Mouse (Mus musculus) c-Kit-positive CD71-positive TER-119-negative erythroid progenitor cells, embryonic 14.5 days (primary cell): ENCODE measurements around the gene Saysd1.
"Not testable (repeated sequence)": the region's sequence is repeated elsewhere in the genome, so short reads cannot be mapped to it uniquely, and the experiment has no call there.

ENCODE experiments used
- DNase-seq: peaks from one replicate; pipeline ENCODE4 v3.0.0-alpha.2; 2013; ENCODE audit warnings: low read depth

Gene Saysd1

DNA sequence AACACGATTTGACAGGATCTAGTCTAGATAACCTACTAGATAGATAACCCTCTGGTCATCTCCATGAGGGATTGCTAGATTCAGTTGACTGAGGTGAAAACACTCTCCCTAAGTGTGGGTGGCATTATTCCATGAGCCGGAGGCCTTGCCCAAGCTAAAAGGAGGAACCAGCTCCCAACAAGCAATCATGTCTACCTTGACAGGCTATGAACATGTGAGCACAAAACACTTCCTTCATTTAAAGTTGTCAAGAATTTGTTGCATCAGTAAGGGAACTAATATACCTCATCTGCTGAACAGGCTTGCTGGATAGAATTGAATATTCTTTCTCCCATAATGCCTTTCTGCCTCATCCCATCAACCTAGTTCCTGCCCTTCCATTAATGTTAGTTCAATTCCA lies 98.5 kb downstream of the Saysd1 start:
- DNase-seq = no peak

DNA sequence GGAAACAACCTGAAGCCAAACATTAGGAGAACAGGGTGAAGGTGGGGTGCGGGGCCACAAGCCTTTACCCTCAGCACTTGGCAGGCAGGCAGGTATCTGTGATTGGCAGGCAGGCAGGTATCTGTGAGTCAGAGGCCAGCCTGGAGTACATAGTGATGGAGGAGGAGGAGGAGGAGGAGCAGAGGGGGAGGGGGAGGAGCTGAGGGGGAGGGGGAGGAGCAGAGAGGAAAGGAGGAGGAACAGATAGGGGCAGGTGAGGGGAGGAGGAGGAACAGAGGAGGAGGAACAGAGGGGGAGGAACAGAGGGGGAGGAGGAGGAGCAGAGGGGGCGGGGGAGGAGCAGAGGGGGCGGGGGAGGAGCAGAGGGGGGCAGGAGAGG lies 105.6 kb downstream of the Saysd1 start:
- no peak for DNase-seq

DNA sequence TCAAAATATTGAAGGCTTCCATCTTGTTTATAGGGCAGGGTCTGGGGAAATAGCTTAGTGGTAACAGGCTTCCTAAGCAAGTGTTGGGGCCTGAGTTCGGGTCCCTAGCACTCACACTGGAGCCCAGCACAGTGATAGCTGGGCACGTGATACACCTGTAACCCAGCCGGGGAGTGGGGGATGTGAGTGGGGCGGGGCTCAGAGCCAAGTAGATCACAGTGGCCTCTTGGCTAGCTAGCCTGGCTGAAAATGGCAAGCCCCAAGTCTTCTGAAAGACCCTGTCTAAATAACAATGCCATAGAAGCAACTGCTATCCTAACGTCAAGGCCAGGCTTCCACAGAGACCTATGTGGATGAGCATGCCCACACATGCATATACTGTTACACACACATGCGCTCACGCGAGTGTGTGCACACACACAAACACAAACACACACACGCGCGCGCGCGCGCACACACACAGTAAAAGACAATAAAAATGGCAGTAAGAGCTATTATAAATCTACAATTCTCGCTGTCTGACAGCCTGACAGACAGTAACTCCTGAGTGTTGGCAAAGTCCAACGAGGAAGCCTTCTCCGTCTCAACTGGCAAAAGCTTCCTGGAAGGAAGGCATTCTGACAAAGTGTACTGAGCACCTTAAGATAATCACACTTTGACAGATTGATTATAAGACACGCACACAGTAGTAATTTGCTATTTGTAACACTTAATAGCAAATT lies 106.2 kb downstream of the Saysd1 start:
- DNase-seq = no peak

DNA sequence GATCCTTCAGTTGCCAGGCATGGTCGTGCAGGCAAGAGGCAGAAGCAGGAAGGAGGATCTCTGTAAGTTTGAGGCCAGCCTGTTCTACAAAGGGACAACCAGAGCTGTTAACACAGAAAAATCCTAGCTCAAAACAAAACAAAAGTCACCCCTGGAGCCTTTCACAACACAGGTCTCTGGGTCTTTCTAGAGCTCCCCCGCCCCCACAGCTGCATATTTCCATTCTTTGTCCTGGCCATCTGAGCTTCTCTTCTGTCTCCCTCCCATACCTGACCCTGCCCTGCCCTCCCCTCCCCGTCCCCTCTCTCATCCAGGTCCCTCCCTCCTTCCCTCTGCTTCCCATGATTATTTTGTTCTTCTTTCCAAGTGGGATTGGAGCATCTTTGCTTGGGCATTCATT lies 108.7 kb downstream of the Saysd1 start:
- DNase-seq = no peak

DNA sequence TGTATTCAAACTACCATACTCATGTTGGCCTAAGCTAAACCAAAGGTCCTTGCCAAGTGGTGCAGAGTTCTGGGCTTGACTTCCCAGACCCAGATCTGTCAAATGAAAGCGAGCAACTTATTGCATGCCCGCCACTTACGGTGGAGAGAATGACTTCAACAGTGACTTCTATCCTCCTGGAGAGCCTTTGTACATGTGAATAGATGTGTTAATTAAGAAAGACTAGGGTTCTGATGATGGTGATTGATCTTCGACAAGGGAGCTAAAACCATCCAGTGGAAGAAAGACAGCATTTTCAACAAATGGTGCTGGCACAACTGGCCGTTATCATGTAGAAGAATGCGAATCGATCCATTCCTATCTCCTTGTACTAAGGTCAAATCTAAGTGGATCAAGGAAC lies 110.9 kb downstream of the Saysd1 start:
- not testable (repeated sequence) for DNase-seq
